Mouse (Mus musculus) hindbrain, embryonic 13.5 days (tissue): ENCODE data around the gene Cdkl5. TPM values are rescaled to one million over a fixed set of nuclear protein-coding genes. Genes with fewer than 3 reads are reported as not detected.

Source experiments
- ATAC-seq: fragments of 200-750 bp; cut with Nextera tagmentation; 2 replicates; pipeline ENCODE4 v1.8.0; 2017; ENCODE audit warnings: moderate TSS enrichment; ENCODE audit not compliant: low FRiP score
- H3K27ac ChIP-seq: fragments of 300-500 bp; sonication (generic); 2 replicates; pipeline ENCODE4 v1.5.1; 2015; ENCODE audit warnings: inconsistent platforms, mild to moderate bottlenecking, moderate library complexity
- H3K27me3 ChIP-seq: fragments of 300-500 bp; sonication (generic); 2 replicates; pipeline ENCODE4 v1.6.1; 2015; ENCODE audit warnings: mild to moderate bottlenecking, inconsistent platforms
- H3K36me3 ChIP-seq: fragments of 300-500 bp; sonication (generic); 2 replicates; pipeline ENCODE4 v1.6.1; 2015; ENCODE audit warnings: mild to moderate bottlenecking, inconsistent platforms
- H3K4me1 ChIP-seq: fragments of 300-500 bp; sonication (generic); replicated peaks from 2 replicates; pipeline ENCODE4 v1.6.1; 2015; ENCODE audit warnings: inconsistent platforms
- H3K4me2 ChIP-seq: fragments of 300-500 bp; sonication (generic); 2 replicates; pipeline ENCODE4 v1.6.1; 2015; ENCODE audit warnings: inconsistent platforms, mild to moderate bottlenecking, moderate library complexity
- H3K4me3 ChIP-seq: fragments of 300-500 bp; sonication (generic); 2 replicates; pipeline ENCODE4 v1.5.1; 2015; ENCODE audit warnings: mild to moderate bottlenecking, inconsistent platforms
- H3K9ac ChIP-seq: fragments of 300-500 bp; sonication (generic); 2 replicates; pipeline ENCODE4 v1.6.1; 2015; ENCODE audit warnings: mild to moderate bottlenecking, inconsistent platforms
- H3K9me3 ChIP-seq: fragments of 300-500 bp; sonication (generic); 2 replicates; pipeline ENCODE4 v1.6.1; 2016; ENCODE audit warnings: inconsistent platforms
- WGBS: fragments of 180-500 bp; shearing (Covaris S2); methylation state at CpG from one replicate; pipeline ENCODE4 v1.1.7; 2015; 5-methylcytosine and 5-hydroxymethylcytosine counted together
- polyA plus RNA-seq: library from polyadenylated mRNA; unstranded; fragments of >200 nt; fragmentation: Nextera tagmentation; extraction: Ambion mirVana; gene quantifications from 2 replicates; pipeline ENCODE4 v1.2.1, GENCODE M21; 2015

Cdkl5 gene
- polyA plus RNA-seq, 1 experiment from 2014 or later: 3.5 TPM

DNA sequence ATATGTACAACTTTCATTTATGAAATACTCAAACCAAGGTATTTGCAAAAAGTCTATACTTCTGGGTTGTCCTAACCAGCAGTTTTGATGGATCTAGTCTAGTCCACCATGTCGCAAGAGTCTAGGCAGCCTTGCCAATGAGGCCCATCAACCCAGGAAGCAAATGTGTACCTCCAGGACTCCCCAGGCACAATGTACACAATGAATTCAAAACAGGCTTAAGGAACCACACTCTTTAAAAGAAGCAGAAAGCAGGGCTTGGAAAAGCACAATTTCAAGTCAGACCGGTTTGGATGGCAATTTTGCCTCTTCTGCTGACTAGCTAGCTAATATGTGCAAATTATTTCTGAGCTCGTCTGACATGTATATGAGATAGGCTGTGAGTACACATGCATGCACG lies 4.2 kb downstream of the Cdkl5 start:
- H3K4me3 ChIP-seq: no peak overlapping the region
- no peak overlapping the region for H3K27ac ChIP-seq

DNA sequence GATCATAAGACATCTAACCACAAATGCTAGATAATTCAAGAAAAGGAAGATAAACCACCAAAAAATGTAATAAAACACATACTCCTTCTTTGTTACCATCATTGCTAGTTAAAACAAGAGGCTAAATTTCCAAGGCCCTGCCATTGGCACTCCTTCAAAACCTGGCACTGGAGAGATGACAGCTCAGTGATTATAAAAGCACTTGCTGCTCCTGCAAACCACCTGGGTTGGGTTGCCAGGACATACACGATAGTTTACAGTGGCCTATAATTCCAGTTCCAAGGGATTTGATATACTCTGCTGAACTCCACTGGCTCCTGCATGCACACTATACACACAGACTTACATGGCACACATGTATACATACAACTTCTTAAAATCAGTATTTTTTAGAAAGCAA lies 16.6 kb downstream of the Cdkl5 start:
- Histone ChIP-seq H3K4me1 (no peaks in the 10 kb centered on the region), H3K27me3 (peaks cover 6% of the 10 kb centered on the region; the same call in 1 of the 2 replicates), H3K9ac (no peak overlapping the region), H3K4me2 (no peak overlapping the region), H3K9me3 (no peaks in the 10 kb centered on the region), H3K4me3 (no peak overlapping the region), H3K36me3 (no peaks in the 10 kb centered on the region), H3K27ac (no peak overlapping the region)
- WGBS: 75% methylated on average over 1 of the region's 1 CpGs
- ATAC-seq: no peak

More for the DNA sequence above, 4.2 kb downstream of the Cdkl5 start:
- peaks cover 8% of the 10 kb centered on the region; the same call in 1 of the 2 replicates for H3K27me3 ChIP-seq
- H3K36me3 ChIP-seq: no peaks in the 10 kb centered on the region
- no peaks in the 10 kb centered on the region for H3K9me3 ChIP-seq
- no peak for ATAC-seq
- H3K4me2 ChIP-seq: no peak overlapping the region
- no peak overlapping the region for H3K9ac ChIP-seq
- H3K4me1 ChIP-seq: peaks cover 5% of the 10 kb centered on the region
- WGBS: 83% methylated on average over 4 of the region's 4 CpGs

DNA sequence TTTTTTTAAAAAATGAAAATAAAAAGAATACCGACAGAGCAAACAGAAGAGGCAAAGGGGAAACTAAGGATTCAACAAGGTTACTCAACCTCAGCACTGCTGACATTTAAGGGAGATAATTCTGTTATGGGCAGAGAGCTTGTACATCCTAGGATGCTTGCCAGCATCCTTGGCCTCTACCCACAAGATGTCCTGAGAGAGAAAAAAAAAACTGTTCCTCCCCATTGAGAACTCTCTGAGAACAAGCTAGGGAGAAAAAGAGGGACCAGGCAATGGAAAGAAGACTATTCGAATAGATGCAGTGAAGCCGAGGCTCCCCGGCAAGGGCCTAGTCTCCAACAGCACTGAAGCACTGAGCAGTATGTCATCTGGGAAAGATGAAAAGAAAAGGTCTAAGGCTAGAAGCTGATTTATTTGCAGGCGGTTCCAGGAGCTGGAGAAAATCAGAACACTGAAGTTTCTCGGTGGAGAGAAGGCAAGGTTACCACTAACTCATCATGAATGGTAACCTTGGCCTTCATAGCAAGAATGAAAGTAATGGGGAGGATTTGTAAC lies 22.4 kb downstream of the Cdkl5 start:
- H3K4me3 ChIP-seq: no peak overlapping the region
- H3K4me1 ChIP-seq: no peaks in the 10 kb centered on the region
- 0 out of 2 replicates have a peak, but pooled peaks cover 5% of the 10 kb centered on the region for H3K27me3 ChIP-seq
- no peaks in the 10 kb centered on the region for H3K36me3 ChIP-seq
- no peak overlapping the region for H3K4me2 ChIP-seq
- WGBS: 93% methylated on average over 6 of the region's 6 CpGs
- H3K9ac ChIP-seq: no peak overlapping the region
- no peak overlapping the region for H3K27ac ChIP-seq
- no peaks in the 10 kb centered on the region for H3K9me3 ChIP-seq
- no peak for ATAC-seq

DNA sequence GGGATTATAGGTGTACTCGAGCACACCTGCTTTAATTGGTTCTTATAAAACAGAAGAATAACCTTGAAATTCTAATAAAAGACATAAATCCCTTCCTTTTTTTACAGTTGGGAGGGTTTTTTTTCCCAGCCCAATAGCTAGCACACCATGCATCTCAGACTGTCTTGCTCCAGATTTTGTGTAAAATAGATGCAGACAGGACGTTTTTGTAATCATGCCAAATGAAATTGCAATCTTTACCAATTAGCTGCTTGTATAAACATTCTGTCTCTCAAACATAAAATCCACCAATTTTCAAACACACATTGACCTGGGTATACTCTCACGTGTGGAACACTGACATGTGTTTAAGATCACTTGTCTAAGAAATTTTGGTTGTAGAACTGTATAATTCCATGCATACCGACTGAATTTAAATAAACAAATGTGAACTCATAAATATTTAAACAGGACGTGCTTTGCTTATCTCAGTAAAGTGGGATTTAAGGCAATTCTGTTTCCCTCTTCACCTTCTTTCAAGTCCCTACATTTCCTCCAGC lies 35.8 kb downstream of the Cdkl5 start:
- 75% methylated on average over 5 of the region's 5 CpGs for WGBS
- no peak for ATAC-seq
- no peaks in the 10 kb centered on the region for H3K9me3 ChIP-seq

DNA sequence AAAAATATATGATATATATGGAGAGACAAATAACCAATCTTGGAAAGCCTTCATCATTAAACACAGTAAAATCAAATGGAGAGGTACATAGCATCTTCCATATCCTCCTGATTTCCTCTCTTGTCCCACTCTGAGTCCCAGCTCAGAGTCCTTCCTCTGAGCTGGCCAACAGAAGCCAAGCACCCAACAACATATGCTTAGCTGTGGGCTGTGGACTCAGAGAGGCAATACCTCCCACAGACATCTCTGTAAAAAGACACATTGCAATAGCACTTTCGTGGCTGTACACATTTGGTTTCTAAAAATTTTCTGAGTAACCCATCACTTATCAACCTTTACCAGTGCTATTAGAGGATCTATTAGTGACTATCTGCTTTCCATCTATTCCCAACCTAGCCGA lies 44.9 kb downstream of the Cdkl5 start:
- Histone ChIP-seq H3K9ac (no peak overlapping the region), H3K9me3 (no peaks in the 10 kb centered on the region), H3K27ac (no peak overlapping the region), H3K36me3 (no peaks in the 10 kb centered on the region), H3K27me3 (peaks cover 14% of the 10 kb centered on the region; the same call in 1 of the 2 replicates), H3K4me1 (no peaks in the 10 kb centered on the region), H3K4me2 (no peak overlapping the region), H3K4me3 (no peak overlapping the region)
- ATAC-seq: no peak
- WGBS: 89% methylated on average over 2 of the region's 2 CpGs

More for the DNA sequence above, 35.8 kb downstream of the Cdkl5 start:
- H3K9ac ChIP-seq: no peak overlapping the region
- H3K4me1 ChIP-seq: no peaks in the 10 kb centered on the region
- no peak overlapping the region for H3K4me2 ChIP-seq
- no peaks in the 10 kb centered on the region for H3K36me3 ChIP-seq
- peaks cover 6% of the 10 kb centered on the region; the same call in 1 of the 2 replicates for H3K27me3 ChIP-seq
- H3K27ac ChIP-seq: no peak overlapping the region
- no peak overlapping the region for H3K4me3 ChIP-seq

GRCm38 (mm10) chrX:160944722-160945121 lies 49.8 kb downstream of the Cdkl5 start:
- H3K36me3 ChIP-seq: no peaks in the 10 kb centered on the region
- no peak overlapping the region for H3K4me2 ChIP-seq
- no peaks in the 10 kb centered on the region for H3K9me3 ChIP-seq
- 91% methylated on average over 4 of the region's 4 CpGs for WGBS
- no peak overlapping the region for H3K9ac ChIP-seq
- no peaks in the 10 kb centered on the region for H3K4me1 ChIP-seq
- H3K4me3 ChIP-seq: no peak overlapping the region
- ATAC-seq: no peak
- H3K27me3 ChIP-seq: 0 out of 2 replicates have a peak, but pooled peaks cover 15% of the 10 kb centered on the region
- no peak overlapping the region for H3K27ac ChIP-seq

DNA sequence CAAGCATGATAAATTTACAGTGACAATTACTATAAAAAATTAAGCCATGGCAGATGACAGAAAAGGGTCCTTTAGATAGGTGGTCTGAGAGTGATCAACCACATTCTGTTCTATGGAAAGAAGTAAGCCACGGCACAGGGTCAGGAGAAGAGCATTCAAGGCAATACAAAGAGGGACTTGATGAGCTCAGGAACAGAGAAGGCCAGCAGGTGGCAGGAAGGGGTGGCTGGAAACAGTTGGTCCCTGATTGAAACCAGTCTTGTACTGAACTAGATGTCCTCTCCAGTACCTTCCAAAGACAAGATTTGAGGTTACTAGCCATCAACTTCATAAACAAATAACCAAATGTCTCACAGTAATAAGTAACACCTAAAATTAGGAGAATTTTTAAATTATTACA lies 59.0 kb downstream of the Cdkl5 start:
- no peaks in the 10 kb centered on the region for H3K4me1 ChIP-seq
- no peak overlapping the region for H3K4me3 ChIP-seq
- no peaks in the 10 kb centered on the region for H3K36me3 ChIP-seq
- H3K27ac ChIP-seq: no peak overlapping the region
- no peaks in the 10 kb centered on the region for H3K9me3 ChIP-seq
- no peak for ATAC-seq
- WGBS: 39% methylated on average over 1 of the region's 1 CpGs
- H3K9ac ChIP-seq: no peak overlapping the region
- peaks cover 5% of the 10 kb centered on the region; the same call in 1 of the 2 replicates for H3K27me3 ChIP-seq
- H3K4me2 ChIP-seq: no peak overlapping the region

DNA sequence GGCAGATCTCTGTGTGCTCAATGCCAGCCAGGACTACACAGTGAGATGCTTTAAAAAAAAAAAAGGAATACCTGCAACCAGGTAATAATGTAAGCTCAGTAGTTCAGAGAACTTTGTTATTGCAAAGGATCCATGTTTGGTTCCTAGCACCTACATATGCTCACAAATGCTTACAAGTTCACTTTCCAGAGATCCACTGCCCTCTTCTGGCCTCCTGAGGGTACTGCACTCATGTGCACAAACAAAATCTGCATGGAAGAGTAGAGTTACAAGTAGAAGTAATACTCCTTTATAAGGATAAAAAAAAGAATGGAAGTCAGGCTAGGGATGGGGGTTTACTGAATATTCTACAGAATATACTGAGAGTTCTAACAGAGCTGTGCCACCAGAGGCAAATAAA lies 63.8 kb downstream of the Cdkl5 start:
- no peak for ATAC-seq
- Histone ChIP-seq H3K4me2 (no peak overlapping the region), H3K27me3 (no peaks in the 10 kb centered on the region), H3K4me3 (no peak overlapping the region), H3K9me3 (no peaks in the 10 kb centered on the region), H3K9ac (no peak overlapping the region), H3K4me1 (no peaks in the 10 kb centered on the region), H3K27ac (no peak overlapping the region), H3K36me3 (peaks cover 3% of the 10 kb centered on the region; the same call in 1 of the 2 replicates)

DNA sequence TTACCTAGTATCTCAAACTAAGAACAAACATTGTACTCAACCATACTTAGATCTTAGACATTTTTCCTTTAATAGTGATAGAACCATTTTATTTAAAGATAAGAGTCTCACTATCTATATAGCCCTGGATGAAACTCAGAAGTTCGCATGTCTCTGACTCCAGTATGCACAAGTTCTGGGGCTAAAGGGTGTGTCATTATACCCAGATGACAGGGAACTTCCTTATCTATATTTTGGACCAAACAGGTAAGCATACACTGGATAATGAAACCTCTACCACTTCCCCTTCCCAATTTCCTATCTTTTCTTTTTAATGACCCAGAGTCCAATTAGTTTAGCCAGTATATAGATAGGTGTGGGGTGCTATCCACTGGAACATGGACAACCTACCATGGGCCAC lies 65.6 kb downstream of the Cdkl5 start:
- Histone ChIP-seq H3K27ac (no peak overlapping the region), H3K4me1 (no peaks in the 10 kb centered on the region), H3K4me3 (no peak overlapping the region), H3K27me3 (no peaks in the 10 kb centered on the region), H3K9me3 (no peaks in the 10 kb centered on the region), H3K4me2 (no peak overlapping the region), H3K36me3 (peaks cover 3% of the 10 kb centered on the region; the same call in 1 of the 2 replicates), H3K9ac (no peak overlapping the region)
- 90% methylated on average over 1 of the region's 1 CpGs for WGBS
- ATAC-seq: no peak

- H3K4me3 ChIP-seq: no peak overlapping the region
- H3K9ac ChIP-seq: no peak overlapping the region
- no peak overlapping the region for H3K4me2 ChIP-seq
- H3K4me1 ChIP-seq: no peaks in the 10 kb centered on the region
- no peaks in the 10 kb centered on the region for H3K9me3 ChIP-seq
- H3K36me3 ChIP-seq: no peaks in the 10 kb centered on the region
- no peak overlapping the region for H3K27ac ChIP-seq
- WGBS: 92% methylated on average over 3 of the region's 3 CpGs
- no peak for ATAC-seq
- peaks cover 5% of the 10 kb centered on the region; the same call in 1 of the 2 replicates for H3K27me3 ChIP-seq
Observed at GRCm38 (mm10) chrX:160919022-160919637, 75.4 kb downstream of the Cdkl5 start.

GRCm38 (mm10) chrX:160906952-160907351 lies 87.6 kb downstream of the Cdkl5 start, which contains the start of gene Gja6:
Gja6 (minus strand) TSS chrX:160907052.
- ATAC-seq: no peak
- no peak within 1 kb of the TSS for H3K9ac ChIP-seq
- no peak within 1 kb of the TSS for H3K4me3 ChIP-seq
- no peak within 1 kb of the TSS for H3K27ac ChIP-seq
- H3K27me3 ChIP-seq: peaks cover 39% of the 10 kb centered on the region; the same call in 1 of the 2 replicates
- no peaks in the 10 kb centered on the region for H3K4me1 ChIP-seq
- no peak within 1 kb of the TSS for H3K4me2 ChIP-seq
- H3K36me3 ChIP-seq: no peaks in the 10 kb centered on the region
- WGBS: 79% methylated on average over 4 of the region's 4 CpGs
- no peaks in the 10 kb centered on the region for H3K9me3 ChIP-seq

- Histone ChIP-seq H3K4me2 (no peak overlapping the region), H3K4me1 (no peaks in the 10 kb centered on the region), H3K27ac (no peak overlapping the region), H3K36me3 (no peaks in the 10 kb centered on the region), H3K4me3 (no peak overlapping the region), H3K27me3 (peaks cover 41% of the 10 kb centered on the region), H3K9ac (no peak overlapping the region), H3K9me3 (no peaks in the 10 kb centered on the region)
- WGBS: 91% methylated on average over 4 of the region's 4 CpGs
- ATAC-seq: no peak
Observed at GRCm38 (mm10) chrX:160906477-160906876, 88.0 kb downstream of the Cdkl5 start.

- Histone ChIP-seq H3K4me1 (no peaks in the 10 kb centered on the region), H3K9ac (no peak overlapping the region), H3K36me3 (no peaks in the 10 kb centered on the region), H3K27ac (no peak overlapping the region), H3K4me2 (no peak overlapping the region), H3K9me3 (no peaks in the 10 kb centered on the region), H3K27me3 (peaks cover 43% of the 10 kb centered on the region), H3K4me3 (no peak overlapping the region)
- WGBS: 82% methylated on average over 4 of the region's 4 CpGs
- ATAC-seq: no peak
Observed at GRCm38 (mm10) chrX:160905913-160906312, 88.6 kb downstream of the Cdkl5 start.
